Mouse (Mus musculus) cerebellum, adult 11 months (tissue): Measurements from ENCODE around the gene Borcs8.

ENCODE experiments used
- DNase-seq: peaks from one replicate; pipeline ENCODE4 v3.0.0; 2022

Gene Borcs8

DNA sequence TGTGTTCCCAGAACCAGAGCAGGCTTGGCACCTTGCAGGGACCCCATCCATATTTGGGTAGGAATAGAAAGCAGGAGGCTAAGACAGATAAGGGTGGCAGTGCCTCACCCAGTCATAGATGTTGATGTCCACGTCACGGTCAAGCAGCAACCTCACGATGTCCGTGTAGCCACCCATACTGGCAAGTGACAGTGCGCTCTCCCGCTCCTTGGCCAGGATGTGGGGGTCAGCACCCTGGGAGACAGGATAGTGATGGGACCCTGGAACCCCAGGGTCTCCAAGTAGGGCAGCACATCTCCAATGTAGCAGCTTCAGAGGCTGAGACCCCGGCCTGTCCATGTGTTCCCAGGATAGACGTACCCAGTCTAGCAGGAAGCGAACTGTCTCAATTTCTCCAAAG lies 4.4 kb upstream of the Borcs8 start:
- no peak for DNase-seq

DNA sequence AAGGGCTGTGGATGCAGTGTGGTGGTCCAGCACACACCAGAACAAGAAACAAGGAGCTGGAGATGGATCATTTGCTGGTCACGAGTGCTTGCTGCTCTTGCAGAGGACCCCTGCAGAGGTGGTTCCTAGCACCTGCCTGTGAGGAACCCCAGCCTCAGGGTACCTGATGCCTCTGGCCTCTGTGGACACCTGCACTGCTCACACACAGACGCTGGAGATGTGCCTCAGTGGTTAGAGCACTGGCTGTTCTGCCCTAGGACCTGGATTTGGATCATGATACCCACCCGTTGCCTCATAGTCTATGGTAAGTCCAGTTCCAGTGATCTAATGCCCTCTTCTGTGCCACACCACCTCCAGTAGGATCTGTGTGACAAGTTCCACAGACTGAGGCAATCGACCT lies 2.7 kb upstream of the Borcs8 start:
- DNase-seq, result no peak

DNA sequence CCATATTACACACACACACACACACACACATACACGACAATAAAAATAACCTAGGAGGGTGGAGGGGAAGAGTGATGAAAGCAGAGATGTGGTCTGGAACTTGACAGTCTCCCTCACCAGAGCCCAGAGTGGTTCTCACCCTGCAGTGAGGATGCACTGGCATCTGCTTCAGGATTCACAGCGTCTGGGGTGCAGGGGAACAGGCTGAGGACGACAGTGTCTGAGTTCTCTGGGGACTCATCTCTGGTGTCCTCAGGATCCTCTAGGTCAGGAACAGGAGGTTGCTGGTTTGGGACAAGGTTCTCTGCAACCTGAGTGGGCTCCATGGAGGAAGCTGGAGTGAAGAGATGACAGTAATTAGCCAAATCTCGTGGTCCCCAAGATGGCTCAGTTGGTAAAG lies 1.4 kb upstream of the Borcs8 start:
- no peak for DNase-seq

DNA sequence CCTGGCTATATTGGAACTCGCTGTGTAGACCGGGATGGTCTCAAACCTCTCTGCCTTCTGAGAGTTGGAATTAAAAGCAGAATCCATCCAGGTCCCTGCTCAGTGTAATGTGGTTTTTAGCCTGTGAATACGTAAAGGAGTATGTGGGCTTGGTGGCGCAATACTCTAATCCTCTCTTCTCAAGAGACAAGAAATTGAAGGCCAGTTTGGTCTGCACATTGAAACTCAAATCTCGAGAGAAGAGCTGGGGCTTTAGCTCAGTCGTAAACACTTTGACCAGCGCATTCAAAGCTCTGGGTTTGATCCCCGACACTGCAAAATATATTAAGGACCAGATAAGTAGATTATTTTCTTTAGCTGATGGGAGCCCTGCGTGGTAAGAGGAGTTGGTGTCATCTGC lies 682 bp downstream of the Borcs8 start:
- DNase-seq, result no peak

- no peak for DNase-seq
These were observed 8.6 kb downstream of the Borcs8 start for GRCm38 (mm10) chr8:70147678-70148607.

DNA sequence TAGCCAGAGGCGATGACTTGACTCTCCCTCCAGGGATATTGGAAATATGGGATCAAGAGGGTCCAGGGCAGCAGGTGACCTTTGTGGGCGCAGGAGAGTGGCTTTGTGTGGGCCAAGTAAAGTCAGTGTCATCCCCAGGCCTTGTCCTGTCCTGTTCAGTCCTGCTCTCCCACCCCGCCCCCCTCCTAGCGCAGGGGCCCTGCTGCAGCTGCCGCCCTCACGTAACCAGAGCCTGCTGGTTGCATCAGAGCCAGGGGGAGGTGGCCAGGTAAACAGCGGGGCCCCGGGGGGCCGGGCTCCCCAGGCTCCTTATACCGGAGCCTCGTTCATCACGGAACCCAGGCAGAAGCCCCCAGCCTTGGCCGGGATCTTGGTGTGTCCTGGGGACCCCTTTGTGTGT lies 10.9 kb downstream of the Borcs8 start:
- no peak for DNase-seq

- no peak for DNase-seq
These were observed 13.4 kb downstream of the Borcs8 start for GRCm38 (mm10) chr8:70152537-70153257.

- no peak for DNase-seq
These were observed 18.0 kb downstream of the Borcs8 start for GRCm38 (mm10) chr8:70157240-70157800.

GRCm38 (mm10) chr8:70158069-70158853 lies 19.0 kb downstream of the Borcs8 start:
- DNase-seq, result peak; percentile 29

GRCm38 (mm10) chr8:70159211-70159610 lies 19.9 kb downstream of the Borcs8 start:
- no peak for DNase-seq

DNA sequence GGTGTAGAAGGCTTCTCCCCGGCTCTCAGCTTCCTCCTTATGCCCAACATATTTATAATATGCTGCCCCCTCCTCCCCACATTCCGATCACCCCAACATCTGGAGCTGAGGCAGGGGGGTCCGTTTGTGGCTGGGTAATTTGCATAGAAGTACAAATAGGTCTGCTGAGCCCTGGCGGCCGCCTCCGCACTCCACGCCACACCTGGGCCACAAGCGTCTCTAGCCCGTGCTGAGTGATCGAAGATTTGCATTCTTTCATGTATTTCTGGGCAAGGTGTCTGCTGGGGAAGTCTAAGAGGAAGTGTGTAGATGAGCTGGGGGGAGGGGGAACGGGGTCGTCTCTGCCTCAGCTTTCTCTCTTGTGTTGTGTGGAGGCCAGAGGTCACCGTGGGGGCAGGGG lies 20.7 kb downstream of the Borcs8 start:
- DNase-seq, result no peak

DNA sequence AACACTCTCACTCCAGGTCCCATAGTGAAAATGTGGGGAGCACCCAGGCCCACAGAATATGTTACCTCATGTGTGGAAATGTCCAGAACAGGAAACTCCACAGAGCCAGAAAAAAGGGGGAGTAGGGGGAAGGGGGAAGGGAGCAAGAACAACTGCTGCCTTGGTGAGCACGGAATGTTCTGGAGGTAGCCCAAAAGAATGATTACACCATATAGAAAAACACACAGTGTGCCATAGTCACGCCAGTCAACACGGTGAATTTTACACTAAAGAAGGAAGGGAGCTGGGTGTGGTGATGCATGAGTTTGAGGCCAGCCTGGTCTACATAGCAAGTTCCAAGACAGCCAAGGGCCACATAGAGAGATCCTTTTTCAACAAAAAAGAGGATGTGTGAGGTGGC lies 24.0 kb downstream of the Borcs8 start:
- no peak for DNase-seq

- peak; percentile 53 for DNase-seq
These were observed 27.3 kb downstream of the Borcs8 start for GRCm38 (mm10) chr8:70166504-70167110.

GRCm38 (mm10) chr8:70170116-70170515 lies 30.8 kb downstream of the Borcs8 start:
- DNase-seq, result no peak

GRCm38 (mm10) chr8:70170748-70171147 lies 31.4 kb downstream of the Borcs8 start:
- DNase-seq, result no peak

DNA sequence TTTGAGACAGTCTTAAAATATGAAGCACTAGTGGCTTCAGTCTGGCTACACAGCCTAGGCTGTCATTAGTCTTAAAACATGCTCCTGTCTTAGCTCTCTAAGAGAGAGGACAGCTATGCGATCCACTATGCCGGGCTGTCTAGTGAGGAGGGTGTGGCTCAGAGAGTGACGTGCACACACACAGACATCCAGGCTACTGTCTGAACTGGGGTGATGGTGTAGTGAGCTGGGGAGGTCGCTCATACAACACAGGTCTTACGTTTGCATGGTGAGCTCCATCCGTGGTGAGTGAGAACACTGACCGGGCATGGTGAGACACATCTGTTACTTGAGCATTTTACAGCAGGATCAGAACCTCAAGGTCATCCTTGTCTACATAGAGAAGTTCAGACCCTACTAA lies 31.9 kb downstream of the Borcs8 start:
- DNase-seq, result no peak

DNA sequence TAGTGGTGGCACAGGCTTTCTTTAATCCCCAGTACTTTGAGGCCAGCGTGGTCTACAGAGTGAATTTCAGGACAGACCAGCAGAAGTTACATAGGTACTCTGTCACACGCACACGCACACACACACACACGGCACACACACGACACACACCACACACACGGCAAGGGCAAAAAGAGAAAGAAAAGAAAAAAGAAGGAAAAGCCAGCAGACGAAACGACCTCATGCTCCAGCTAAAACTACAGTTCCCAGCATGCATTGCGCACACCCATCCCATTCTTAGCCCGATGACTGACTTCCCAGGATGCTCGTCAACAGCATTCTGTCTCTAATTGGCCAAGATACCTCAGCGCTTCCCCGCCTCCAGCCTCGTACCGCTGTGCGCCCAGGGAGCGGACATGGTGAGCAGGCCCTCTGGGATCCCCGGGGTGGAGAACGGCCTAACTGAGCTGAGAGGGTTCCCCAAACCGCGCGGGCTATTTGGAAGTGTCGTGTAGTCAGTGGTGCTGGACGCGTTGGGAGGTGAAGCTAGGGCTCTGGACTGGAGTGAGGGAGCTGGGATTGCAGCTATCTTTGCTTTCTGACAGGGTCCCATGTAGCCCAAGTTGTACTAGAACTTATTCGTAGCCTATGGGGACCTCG lies 32.9 kb downstream of the Borcs8 start, which contains the start of gene Tmem161a:
Gene Tmem161a, plus strand, starts transcription at position 314 of the 639 bp plus-strand sequence.
- peak; percentile 87 for DNase-seq

GRCm38 (mm10) chr8:70173320-70173719 lies 34.0 kb downstream of the Borcs8 start:
- no peak for DNase-seq

- DNase-seq, result no peak
These were observed 34.8 kb downstream of the Borcs8 start for GRCm38 (mm10) chr8:70174079-70174478.

GRCm38 (mm10) chr8:70178231-70178630 lies 38.9 kb downstream of the Borcs8 start:
- no peak for DNase-seq

- DNase-seq, result no peak
These were observed 39.8 kb downstream of the Borcs8 start for GRCm38 (mm10) chr8:70179082-70179481.
